Mouse (Mus musculus): ENCODE results near the gene Sptb.

GRCm38 (mm10) chr12:76708956-76709794 is 1.2 kb downstream of the Sptb start:
- TF ChIP-seq POLR2A (IDR thresholded peaks at IDR 0.05; ENCODE audit: borderline replicate concordance, control insufficient read depth, low read depth, low read length) (peak; percentile 7; the same call in 1 of the 2 replicates), CTCF (IDR thresholded peaks at IDR 0.05; ENCODE audit: control insufficient read depth, insufficient read depth, low read length) (no peak)
